Mouse (Mus musculus) forelimb bud, embryonic 11.5 days (tissue): Measurements from ENCODE around the gene Klhl36.
"Not testable (repeated sequence)": the region's sequence is repeated elsewhere in the genome, so short reads cannot be mapped to it uniquely, and the experiment has no call there.

ENCODE experiments used
- DNase-seq: peaks from one replicate; pipeline ENCODE4 v3.0.0-alpha.2; 2012; ENCODE audit warnings: low read depth, low spot score

The Klhl36 gene

DNA sequence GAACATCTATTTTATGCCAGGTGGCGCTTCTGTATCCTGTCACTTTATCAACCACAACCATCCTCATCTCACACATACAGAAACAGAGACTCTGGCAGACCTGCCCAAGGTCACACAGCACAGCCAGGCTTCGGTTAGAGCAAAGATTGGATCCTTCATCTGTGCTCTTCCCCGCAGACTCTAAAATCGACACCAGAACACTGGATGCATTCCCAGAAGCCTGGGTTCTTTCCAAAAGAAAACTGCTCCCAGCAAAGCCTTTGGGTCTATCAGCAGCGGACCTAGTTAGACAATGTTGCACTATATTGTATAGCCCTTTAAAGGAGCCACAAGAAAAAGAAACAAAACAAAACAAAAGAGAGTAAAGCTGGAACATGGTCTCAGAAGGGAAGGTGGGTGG is 26.8 kb upstream of the Klhl36 start:
- no peak for DNase-seq

GRCm38 (mm10) chr8:119836831-119837230 is 25.2 kb upstream of the Klhl36 start:
- DNase-seq: no peak

- no peak for DNase-seq
Observed at GRCm38 (mm10) chr8:119837553-119838071, 24.5 kb upstream of the Klhl36 start.

GRCm38 (mm10) chr8:119838100-119838982 is 23.7 kb upstream of the Klhl36 start:
- DNase-seq: no peak

DNA sequence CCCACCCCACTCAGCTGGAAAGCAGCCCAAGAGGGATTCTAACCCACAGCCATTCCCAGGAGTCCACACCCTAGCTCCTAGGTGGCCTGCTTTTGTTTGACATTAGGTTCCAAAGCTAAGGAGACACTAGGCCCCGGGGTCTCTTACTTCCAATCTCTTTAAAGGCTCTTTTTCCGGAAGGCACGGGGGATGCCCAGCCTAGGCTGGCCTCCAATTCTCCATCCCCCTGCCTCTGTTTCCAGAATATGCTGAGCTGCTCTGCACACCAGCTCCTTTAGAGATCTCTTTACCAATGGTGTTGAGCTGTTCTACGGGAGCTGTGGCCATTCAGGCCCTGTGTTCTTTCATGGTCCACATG is 23.1 kb upstream of the Klhl36 start:
- DNase-seq: no peak

GRCm38 (mm10) chr8:119839419-119840021 is 22.5 kb upstream of the Klhl36 start:
- DNase-seq: no peak

DNA sequence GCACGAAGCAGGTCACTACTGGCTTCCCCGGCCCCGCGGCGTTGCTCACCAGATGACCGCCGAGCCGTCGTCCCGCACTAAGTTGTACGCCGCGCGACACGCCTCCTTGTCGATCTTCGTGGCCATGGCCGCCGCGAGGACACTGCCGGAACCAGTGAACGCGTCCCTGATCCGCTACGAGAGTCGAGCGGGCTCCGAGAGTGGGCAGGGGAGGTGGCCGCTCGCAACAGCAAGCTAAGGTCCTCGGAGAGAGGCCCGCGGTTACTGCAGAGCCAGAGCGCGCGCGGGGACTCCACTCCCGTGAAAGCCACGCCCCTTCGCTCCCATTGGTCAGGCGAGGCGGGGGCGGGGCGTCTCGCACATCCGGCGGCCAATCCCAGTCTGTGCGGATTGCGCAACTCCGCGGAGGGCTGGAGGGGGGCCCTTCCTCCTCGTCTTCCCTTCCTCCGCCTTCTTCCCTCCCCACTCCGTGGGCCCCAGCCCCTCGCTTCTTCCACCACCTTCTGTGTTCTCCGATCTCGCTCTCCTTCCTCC is 21.7 kb upstream of the Klhl36 start, which contains the start of gene Cotl1:
Gene Cotl1 (minus strand): TSS at position 270 of the 534 bp plus-strand sequence.
- peak; percentile 90 for DNase-seq

DNA sequence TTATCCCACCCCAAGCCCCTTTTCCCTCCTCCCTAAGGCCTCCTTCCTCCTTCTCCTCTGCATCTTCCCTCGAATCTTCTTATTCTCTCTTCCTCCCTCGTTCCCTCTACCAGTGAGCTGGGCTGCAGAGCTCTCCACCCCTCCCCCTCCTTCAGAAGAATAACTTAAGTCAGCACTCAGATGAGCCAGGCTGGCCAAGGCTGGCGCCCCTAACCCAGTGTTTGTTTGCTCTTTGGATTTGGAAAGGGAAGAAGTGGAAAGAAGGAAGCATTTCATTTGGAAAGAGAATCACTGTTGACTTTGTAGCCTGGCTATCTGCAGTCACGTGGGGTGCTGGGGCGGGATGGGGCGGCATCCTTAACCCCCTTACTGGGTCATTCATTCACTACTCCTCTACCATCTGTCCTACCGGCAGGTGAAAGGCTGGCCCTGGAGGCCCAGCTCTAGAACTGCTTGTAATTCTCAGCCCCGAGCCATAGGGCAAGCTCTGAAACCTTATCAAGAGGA is 21.1 kb upstream of the Klhl36 start:
- no peak for DNase-seq

GRCm38 (mm10) chr8:119843444-119843843 is 18.6 kb upstream of the Klhl36 start:
- DNase-seq: peak; percentile 72

DNA sequence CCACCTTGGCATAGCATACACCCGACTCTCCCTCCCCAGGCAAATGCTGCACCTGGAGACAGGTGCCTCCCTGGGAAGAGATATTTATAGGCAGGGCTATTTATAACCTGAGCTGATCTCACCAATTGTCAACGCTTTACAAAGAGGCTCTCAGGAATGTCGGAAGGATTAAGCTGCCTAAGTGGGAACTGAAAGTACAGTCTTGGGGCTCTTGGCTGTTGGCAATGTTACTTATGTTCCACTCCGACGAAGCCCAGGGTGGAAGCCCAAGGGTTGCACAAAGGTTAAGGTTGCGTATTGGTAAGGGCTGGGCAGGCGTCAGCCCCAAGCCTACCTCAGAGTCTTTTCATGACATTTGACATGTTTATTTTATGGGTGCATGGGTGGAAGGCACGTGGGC is 17.5 kb upstream of the Klhl36 start:
- no peak for DNase-seq

GRCm38 (mm10) chr8:119845741-119846140 is 16.3 kb upstream of the Klhl36 start:
- not testable (repeated sequence) for DNase-seq

GRCm38 (mm10) chr8:119847232-119847922 is 14.7 kb upstream of the Klhl36 start:
- no peak for DNase-seq

DNA sequence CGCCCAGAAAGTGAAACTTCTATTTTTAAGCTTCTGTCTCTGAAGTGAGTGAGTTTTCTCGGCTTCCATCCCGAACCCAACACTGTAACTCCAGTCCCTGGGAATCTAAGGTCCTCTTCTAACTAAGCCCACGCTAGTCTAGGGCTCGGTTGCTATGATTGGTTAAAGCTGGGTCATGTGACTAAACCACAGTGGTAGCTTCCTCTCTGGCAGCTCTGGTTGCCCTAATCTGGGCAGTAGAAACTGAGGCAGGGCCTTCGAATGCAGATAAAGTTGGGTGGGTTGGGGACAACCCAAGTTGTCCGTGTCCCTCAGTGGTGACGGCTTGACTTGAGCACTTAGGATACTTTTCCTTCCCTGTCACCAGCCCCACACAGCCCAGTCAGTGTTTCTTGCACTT is 8.5 kb upstream of the Klhl36 start:
- no peak for DNase-seq

GRCm38 (mm10) chr8:119854035-119854434 is 8.0 kb upstream of the Klhl36 start:
- DNase-seq: no peak

GRCm38 (mm10) chr8:119855656-119856055 is 6.4 kb upstream of the Klhl36 start:
- DNase-seq: no peak

DNA sequence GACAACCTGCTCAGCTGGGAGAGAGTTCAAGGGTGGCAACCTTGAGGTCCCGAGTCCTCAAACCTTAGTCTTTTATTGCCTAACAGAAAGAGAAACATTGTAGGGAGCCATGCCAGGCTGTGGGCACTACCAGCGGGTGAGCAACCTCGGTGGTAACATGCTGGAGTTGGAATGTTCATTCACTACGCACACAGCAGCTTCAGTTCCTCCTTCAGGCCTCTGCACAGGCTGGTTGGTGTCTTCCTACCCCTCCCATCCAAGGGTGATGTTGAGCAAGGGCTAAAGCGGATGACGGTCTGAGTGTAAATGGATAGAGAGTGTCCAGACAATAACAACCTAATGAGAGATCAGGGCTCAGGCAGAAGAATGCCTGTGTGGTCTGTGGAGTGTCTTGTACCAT is 4.3 kb upstream of the Klhl36 start:
- no peak for DNase-seq

GRCm38 (mm10) chr8:119862390-119862734 is 296 bp downstream of the Klhl36 start:
- DNase-seq: no peak

DNA sequence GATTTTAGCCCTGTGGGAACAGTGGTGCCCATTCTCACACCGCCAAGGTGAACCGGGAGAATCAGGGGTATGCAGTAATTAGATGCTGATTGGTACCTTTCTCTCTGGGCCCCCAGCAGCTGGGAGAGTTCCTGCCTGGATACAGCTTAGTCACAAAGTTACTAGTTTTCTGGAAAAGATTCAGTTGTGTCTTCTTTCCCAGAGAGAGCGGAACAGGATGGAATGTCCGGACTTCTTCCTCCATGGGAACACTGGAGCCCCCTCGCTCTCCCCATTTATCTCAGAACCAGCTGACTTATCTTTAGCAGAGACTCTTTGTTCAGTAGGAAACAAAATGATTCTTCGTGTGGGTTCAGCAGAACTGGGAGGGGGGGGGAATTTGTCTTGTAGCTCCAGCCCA is 683 bp downstream of the Klhl36 start:
- DNase-seq: no peak

- DNase-seq: no peak
Observed at GRCm38 (mm10) chr8:119869616-119870015, 7.5 kb downstream of the Klhl36 start.

DNA sequence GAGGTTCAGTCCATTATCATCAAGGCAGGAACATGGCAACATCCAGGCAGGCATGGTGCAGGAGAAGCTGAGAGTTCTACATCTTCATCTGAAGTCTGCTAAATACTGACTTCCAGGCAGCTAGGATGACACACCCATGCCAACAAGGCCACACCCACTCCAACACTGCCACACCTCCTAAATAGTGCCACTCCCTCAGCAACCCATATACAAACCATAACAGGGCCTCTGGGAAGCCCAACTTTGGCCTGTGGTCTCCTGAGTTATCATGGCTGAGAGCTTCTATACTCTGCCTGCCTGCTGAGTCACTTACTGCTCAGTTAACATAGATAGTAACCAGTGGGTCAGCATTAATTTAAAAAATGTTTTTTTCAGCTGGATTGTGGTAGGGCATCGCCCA is 11.1 kb downstream of the Klhl36 start:
- no peak for DNase-seq

- no peak for DNase-seq
Observed at GRCm38 (mm10) chr8:119881301-119881700, 19.2 kb downstream of the Klhl36 start.

DNA sequence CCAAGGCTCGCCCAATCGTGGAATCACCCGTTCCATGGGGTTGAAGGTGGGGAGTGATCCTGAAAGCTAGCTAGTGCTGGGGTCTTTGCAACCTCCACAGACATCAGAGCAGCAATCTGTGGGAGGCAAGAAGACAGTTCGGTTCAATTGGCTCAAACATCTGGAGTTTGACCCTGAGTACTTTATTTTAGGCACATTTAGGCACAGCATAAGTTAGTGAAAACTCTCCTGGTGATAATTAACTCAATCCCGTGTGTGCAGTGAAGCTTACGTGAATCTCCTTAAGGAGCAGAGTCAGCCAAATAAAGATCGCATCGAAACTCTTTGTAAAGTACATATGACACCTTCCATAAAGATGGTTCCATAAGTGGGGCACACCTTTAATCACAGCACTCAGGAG is 19.9 kb downstream of the Klhl36 start:
- DNase-seq: no peak
